Mouse (Mus musculus): Measurements from ENCODE around the gene Abcb4.
A peak's percentile ranks its signal among the peaks of the same experiment; 100 is the strongest.
"Not testable (repeated sequence)": the region's sequence is repeated elsewhere in the genome, so short reads cannot be mapped to it uniquely, and the experiment has no call there.

Abcb4 gene

DNA sequence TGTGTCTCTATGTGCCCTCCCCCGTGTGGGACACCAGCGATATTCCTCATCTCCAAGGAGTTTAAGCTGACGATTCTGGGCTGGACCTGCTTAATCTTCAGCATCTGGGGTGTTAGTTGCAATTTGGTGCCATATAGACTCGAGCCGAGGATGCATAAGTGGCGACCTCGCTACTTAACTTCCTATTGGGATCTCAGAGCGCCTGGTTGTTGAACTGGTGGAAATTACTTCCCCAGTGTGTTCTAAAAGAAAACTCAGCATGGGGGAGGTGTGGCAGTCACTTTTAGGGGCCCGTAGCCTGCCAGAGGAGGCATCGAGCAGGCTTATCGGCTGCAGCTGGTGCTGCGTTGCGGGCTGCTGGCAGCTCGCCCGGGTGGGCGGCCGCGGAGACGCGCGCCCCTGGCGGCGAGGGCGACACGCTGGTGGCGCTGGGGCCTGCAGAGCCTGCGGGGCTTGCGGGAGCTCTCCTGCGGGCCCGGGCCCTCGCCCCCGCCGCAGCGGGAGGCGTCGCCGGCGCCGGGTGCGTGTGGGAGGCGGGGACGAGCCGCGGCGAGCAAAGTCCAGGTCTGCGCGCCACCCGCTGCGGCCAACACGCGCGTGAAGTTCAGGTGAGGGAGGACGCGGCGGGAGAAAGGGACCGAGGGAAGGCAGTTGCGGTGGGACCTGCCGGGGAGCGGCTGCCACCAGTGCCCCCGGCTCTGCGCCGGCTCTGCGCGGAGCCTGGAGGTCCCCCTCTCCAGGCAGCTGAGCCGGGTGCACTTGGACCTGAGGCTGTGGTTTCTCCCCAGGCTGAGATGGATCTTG lies at the start of gene Abcb4:
Abcb4 (plus strand) TSS at position 418 of the 804 bp plus-strand sequence.
- DNase-seq (ENCODE audit: low spot score) = peak; percentile 65

DNA sequence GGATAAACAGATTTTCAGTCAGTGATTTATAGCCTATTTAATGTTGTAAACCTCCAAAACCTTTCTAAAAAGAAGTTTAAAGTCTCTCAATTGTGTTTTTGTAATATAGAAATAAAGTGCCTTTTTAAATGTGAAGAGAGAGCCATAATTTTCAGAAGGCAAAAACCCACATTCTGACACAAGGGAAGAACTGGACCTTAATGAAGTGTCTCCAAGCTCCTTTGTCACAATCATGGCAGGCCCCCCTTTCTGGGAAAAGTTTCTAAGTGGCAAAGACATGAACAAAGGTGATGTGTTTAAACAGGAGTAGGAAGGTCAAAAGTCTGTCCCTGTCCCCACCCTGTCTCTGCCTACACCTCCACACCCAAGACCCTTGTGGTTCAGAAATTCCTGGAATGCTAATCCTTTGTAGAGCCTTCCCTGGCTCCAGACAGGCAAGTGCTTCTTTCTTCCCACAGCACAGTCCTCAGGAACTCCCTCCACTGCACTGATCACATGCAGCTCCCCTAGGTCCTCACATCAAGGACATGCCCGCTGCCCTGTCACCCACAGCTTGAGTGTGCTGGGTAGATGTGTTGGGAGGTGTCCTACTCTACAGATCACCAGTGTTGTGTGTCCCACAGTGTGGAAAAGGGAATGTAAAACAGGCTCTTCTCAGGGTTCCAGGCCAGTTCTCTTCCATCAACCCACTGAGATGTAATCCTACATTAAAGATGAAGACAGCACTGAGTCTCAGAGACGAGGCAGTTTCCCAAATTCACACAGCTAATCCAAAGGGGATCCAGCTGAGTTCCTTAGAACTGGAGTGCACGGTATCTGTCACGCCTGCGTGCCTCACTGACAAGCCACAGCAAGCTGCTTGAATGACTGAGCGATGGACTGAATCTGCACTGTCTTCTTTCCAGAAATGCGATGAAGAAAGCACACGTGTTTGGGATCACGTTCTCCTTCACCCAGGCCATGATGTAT lies 44.6 kb upstream of the Abcb4 start:
- DNase-seq (ENCODE audit: low spot score) = not testable (repeated sequence)

DNA sequence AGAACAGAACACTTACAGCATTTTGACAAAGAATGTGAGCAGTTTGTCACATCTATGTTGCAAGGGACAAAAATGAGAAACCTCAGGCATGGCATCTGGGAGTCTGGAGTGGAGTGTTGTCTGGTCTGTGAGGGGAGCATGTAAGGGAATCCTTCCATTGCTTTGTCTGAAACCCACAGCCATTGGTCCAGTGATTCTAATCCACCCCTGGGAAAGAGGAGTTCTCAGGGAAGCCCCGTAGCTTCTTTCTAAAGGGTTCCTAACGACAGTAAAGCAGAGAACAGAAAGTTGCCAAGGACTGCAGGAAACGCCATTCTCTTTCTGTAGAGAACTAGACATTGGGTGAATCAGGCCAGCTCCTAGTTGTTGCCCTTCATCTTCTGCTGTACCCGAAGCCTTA lies 42.7 kb upstream of the Abcb4 start:
- DNase-seq (ENCODE audit: low spot score) = no peak

DNA sequence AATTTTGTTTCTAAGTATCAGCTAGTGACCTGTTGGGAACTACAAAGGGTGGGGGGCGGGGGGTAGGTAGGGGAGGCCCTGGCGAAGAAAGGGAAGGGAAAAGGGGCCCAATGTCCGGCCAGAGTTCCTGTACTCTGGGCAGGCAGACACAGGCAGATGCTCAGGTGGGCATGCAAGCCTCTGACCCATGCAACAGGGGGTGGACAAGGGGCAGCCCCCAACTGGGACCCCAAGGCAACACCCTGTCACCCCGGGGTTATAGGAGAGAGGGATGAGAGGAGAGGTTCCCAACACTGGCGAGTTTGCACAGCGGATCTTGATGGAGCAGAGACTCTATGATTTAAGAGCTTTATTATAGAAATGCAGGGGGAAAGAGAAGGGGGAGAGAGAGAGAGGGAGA lies 36.3 kb upstream of the Abcb4 start:
- DNase-seq (ENCODE audit: low spot score) = no peak

DNA sequence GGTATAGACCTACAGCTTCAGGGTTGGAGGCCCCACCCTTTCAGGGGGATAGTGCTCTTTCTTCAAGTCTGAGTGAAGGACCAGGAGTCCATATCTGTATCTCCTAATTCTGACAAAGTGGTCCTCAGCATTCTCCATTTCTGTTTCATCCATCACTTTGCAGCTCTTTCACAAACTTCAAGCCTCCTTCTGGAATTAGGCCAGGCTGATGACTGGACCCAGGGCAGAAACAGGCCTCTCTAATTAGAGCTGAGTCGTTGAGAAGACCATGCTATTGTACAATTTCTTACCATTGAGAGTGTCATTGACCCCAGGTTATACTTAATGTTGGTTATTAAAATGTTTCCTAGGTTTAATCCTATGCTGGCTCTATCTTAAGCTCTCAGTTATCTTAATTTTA lies 31.7 kb upstream of the Abcb4 start:
- no peak for DNase-seq (ENCODE audit: low spot score)

DNA sequence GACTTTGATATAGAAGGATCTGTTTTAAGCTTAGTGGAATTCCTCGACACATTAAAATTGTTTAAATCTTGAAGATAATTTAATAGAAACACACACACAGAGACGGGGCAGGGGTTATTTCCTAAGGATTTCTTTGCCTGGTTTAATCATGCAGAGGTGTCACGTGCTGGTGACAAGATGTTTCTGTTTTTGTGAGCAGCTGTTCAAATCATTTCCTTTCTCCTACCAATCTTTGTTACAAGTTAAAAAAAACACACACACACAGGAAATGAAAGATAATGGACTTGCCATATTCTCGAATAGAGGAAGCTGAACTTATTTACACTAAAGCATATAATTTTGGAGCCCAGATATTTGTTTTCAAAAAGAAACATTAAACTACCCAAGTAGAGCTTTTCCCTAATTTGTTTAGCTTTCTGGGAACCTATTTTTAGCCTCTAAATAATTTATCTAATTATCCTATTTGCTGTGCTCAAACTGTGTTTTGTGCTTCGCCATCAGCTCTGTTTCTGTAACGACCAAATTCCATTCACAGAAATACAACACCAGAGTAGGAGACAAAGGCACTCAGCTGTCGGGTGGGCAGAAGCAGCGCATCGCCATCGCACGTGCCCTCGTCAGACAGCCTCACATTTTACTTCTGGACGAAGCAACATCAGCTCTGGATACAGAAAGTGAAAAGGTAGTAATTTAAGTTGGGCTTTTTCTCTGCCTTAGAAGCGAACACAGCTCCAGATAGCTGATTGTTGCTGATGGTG lies 29.8 kb upstream of the Abcb4 start:
- DNase-seq (ENCODE audit: low spot score) = peak; percentile 5

DNA sequence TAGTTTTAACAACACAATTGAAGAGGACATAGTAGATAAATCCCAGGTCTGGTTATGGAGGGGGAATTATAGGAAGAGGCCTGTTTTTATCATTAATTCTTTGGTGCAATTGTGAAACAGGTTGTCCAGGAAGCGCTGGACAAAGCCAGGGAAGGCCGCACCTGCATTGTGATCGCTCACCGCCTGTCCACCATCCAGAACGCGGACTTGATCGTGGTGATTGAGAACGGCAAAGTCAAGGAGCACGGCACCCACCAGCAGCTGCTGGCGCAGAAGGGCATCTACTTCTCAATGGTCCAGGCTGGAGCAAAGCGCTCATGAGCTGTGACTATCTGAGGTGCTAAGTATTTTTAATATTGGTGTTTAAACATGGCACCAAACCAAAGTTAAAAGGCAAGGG lies 27.9 kb upstream of the Abcb4 start:
- DNase-seq (ENCODE audit: low spot score) = not testable (repeated sequence)

DNA sequence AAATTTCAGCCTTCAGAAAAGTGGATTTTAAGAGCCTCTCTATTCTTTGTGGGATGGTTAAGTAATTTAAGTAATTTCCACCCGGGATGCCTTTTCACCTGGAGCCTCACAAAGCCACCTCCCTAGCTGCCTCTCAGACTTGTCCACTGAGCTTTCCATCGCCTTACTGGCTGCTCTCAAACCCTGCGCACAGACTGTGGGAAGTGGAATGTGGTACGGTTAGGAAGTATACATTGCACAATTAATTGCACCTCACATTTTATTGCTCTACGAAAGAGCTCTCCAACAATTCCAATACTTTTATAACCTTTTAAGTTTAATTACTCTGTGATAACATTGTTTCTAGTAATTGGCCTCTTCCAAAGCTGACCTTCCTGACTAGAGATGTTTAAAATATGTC lies 27.2 kb upstream of the Abcb4 start:
- no peak for DNase-seq (ENCODE audit: low spot score)

DNA sequence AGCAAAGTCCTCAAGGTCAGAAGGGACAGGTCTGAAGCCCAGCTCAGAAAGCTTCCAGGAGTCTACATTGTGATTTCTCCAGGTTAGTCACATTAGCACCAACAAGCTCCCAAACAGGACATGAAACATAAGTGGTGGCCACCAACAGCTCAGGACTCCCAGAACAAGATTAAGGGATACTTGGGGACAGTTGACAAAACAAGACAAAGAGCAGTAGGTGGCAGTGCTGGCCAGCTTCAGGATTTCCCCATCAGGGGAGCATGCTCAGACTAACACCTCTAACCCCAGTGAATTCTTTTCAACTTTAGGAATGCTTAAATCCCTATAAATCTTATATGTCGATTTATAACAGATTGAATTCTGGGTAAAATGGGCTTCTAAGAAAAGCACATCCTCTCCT lies 25.5 kb upstream of the Abcb4 start:
- peak; percentile 71 for DNase-seq (ENCODE audit: low spot score)

DNA sequence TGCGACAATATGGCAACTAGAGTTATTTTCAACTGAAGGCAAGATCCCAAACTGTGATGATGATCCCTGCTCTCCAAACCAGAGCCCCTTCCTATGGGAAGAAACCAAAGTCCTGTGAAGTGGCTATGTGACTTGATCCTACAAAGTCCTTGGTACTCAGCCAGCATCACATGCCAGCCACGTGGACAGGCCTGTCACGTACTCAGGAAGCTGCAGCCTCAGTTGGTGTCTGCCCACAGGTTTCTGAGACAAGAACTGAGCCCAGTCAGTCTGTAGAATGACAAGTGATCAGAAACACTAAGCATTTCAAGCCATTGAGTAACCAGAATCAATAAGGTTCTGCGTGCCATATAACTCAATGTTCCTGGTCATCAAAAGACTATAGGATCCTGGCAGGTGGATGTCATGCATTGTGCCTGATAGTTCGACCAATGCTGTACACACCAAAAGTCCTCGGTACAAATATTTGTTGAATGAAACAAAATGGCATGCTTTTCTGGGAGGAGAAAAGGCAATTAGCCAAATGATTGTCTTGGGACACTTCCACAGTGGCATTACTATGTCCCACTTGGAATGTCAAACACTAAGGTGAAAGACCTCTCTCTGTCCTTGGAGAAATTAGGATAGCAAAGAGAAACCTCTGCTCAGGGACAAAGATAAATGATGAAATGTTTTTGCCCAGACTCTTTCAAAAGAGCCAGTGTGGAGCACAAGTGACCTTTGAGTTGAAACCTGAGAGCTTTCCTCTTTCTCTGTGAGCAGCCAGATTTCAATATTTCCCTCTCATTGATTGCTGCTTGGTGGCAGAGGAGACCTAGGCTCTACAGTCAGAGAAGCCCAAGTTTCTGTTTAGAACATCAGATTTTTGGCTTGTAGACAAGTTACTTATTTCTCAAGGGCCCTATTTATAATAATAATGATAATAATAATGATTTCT lies 20.3 kb upstream of the Abcb4 start:
- DNase-seq (ENCODE audit: low spot score) = no peak

DNA sequence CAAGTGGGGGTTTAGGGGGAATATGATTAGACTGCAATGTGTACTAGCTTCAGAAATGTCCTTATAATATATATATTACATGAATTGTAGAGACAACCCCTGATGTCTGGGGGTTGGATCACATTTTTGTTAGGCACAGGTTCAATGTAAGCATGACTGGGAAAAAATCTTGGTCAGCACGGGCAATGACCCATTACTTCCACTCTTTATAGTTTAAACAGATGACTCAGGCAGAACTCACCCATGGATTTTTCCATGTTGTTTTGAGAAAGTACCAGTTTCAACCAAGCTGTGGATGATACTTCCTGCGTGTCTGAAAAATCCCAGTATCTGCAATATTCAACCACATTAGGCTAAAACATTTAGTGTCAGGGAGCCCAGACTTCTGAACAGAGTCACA lies 16.4 kb upstream of the Abcb4 start:
- no peak for DNase-seq (ENCODE audit: low spot score)

DNA sequence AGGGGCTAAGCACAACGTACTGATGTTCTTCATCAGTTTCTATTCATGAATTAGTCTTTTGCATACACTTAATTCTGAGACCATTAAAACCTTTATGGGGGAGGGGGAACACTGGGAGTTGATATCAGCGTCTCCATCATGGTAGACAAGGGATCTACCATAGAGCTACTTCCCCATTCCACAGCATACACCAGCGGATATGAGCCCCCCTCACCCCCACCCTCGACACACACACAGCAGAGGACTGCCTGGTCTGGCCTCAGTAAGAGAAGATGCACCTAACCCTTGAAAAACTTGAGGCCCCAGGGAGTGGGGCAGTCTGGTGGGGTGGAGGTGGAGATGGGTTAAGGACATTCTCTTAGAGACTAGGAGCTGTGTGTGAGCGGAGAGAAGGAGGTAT lies 15.7 kb upstream of the Abcb4 start:
- DNase-seq (ENCODE audit: low spot score) = no peak

DNA sequence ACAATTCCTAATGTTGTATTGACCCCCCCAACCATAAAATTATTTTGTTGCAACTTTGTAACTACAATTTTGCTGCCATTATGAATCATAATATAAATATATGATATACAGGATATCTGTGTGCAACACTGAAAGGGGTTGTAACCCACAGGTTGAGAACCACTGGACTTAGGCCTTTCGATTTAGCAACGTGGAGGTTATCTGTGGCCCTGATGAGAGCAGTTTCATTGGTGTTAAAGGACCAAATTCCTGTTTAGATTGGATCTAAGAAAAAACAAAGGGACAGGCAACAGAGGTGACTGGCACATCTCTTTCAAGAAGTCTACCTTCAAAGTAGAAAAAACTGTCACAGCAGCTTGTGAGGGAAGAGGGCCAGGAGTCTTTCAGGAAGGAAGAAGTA lies 7.7 kb upstream of the Abcb4 start:
- DNase-seq (ENCODE audit: low spot score) = no peak

DNA sequence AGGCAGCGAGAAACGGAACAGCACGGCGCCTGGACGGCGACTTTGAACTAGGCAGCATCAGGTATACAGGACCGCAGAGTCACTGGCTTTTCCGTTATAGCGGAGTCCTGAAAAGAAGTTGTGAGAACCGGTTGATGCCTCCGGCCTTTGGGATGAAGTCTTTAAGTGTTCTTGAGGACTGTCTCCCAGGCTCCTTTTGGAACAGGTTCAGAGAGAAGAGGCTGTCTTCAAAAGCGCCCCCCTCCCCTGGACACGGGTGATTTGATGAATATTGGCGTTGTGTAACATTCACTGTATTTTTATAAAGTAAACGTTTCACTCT lies 548 bp downstream of the Abcb4 start:
- no peak for DNase-seq (ENCODE audit: low spot score)

DNA sequence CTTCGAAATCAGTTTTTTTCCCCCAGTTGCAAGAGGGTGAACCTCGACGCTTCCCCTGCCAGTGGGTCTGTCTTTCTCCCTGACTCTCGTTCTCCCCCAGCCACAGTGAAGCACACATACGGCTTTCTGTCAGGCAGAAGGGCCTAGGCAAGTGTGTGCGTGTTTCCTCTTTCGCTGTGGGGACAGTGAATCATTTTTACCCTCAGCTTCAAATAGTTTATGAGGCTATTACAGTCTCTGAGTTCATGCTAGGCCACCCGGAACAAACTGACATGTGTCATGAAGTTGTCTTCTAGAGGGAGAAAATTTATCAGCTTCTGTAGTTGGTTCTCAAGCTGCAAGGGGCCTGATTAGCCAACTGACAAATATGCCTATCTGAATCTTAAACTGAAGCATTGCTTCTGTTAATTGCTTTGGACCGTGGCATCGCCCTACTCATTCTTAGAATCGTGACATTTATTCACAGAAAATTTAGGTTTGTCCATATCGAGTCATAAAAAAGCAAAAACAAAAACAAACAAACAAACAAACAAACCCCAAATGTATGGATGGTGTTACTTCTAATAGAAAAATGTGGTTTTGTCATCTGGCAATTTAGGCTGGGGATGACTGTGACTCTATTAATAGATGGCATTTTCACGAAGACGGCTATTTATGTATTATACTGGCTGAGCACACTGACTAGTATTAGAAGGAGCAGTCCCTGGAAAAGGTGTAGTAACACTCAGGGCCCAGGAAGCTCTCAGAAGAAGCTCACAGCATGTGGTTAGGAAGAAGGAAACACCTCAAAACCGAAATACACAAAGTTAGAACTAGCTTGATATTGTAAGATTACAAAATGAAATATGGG lies 1.3 kb downstream of the Abcb4 start:
- DNase-seq (ENCODE audit: low spot score) = no peak

DNA sequence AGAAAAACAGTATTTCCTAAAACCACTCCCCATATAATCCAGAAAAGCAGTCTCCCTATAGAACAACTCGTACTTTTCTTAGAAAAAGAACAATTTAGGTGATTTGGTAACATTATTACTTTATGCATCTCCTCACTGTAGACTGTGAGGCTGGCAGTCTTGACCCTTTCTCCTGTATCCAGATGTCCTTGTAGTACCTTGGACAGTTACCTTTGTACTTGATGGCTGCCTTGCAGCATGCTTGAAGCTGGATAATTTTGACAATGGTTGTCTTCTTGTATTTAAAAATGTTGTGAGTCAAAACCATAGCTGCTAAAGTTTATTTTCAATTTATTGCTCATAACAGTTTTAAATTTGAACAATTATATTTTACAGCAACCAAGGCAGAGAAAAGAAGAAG lies 2.7 kb downstream of the Abcb4 start:
- DNase-seq (ENCODE audit: low spot score) = peak; percentile 35

DNA sequence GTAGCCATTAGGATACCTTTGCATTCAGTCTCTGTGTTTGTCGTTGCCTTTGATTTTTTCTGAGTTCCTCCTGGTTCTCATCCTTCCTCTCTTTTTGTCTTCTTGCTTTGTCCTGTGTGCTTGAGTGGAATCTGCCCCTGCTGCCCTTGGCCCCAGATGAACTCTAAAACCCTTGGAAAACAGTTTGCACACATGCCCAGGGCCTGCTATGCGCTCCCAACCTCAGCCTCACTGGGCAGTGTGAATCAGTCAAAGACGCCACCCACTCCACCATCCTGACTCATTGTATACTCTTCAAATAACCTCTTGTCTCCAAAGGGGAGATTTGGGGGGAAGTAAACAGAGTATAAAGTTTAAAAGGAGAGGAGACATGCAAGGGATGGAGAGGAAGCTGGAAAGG lies 4.7 kb downstream of the Abcb4 start:
- no peak for DNase-seq (ENCODE audit: low spot score)

DNA sequence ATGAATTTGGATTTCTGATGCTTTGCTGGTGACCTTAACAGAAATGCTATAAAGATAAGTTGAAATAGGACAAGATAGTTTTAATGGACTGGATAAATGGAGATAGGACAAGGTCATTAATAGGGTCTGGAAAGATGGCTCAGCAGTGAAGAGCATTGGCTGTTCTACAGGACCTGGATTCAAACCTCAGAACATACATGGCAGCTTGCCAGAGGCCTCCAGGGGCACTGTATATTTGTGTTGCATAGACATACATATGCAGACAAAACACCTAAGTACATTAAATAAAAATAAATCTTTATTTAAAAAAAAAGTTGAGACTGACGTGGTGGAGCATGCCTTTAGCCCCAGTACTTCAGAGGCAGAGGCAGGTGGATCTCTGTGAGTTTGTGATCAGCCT lies 7.5 kb downstream of the Abcb4 start:
- DNase-seq (ENCODE audit: low spot score) = no peak

DNA sequence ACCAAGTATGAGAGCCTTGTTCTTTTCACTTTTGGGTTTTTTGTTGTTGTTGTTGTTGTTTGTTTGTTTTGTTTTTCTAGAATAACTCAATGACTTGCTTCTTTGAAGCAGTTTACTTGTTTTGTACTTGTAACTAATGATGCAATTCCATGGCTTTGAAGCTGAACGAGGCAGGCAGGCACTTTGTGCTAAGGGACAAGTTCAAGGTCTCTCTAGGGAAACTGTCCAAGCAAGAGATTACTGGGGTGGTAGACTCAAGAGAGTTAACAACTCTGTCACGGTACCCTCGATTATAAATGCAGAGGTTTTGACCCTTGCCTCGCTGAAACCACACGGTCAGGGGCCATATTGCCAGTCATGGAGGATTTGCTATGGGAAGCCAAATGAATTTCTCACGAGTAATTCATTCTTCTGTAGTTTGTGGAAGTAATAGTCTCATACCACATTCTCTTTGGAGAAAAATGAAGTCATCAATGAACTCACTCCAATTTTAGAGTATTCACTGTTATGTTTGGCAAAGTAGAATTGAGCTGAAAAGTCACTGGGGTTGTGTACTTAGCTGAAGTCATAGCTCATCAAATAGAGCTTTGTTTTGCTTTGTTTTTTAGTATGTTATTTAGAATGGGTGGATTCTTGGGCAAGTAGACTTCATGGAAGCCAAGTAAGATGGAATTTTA lies 8.8 kb downstream of the Abcb4 start:
- DNase-seq (ENCODE audit: low spot score) = no peak

DNA sequence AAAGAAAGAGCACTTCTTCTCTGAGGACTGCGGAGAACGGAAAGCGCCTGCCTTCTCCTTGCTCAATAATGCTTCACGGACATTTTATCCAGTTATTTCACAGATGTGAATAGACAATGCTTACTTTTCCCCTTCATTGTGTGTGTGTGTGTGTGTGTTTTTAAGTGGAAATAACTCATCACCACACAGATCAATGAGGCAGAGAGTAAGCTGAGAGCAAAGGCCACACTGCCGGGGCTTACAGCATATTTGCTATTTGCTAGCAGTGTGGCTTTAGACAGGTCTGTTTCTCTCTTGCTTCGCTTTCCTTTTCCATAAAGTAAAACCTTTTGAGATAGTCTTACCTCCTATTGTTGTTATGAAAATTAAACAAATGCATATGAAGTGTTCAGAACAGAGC lies 11.0 kb downstream of the Abcb4 start:
- DNase-seq (ENCODE audit: low spot score) = peak; percentile 15

Data from embryo, embryonic 10.5 days (tissue).